Comparison of ENCODE assay signal across 14 mouse cellular contexts in genomic region chr4:50235476-50235875, GRCm38 (mm10).
"Had no signal": no experiment of that assay in that cellular context is flagged by ENCODE, and none has a peak within 500 bp of the region (broad histone marks: within the 10 kb centered on the region; RNA-seq: fewer than 3 reads in every experiment).

No protein-coding gene starts in this region.

- H3K36me3 ChIP-seq: kidney, embryonic 15.5 days; limb, embryonic 15.5 days; liver, embryonic 12.5 days; neural tube, embryonic 12.5 days; stomach, embryonic 15.5 days had no signal

- H3K27me3 ChIP-seq: kidney, embryonic 15.5 days; limb, embryonic 15.5 days; liver, embryonic 12.5 days; neural tube, embryonic 12.5 days; stomach, embryonic 15.5 days had no signal

- H3K4me3 ChIP-seq: kidney, embryonic 15.5 days; left cerebral cortex, adult 2 months; limb, embryonic 15.5 days; liver, embryonic 12.5 days; neural tube, embryonic 12.5 days; stomach, embryonic 15.5 days had no signal

- DNase-seq: kidney, adult 2 months; kidney, postnatal 14 days; lung, embryonic 14.5 days; lung, postnatal 10 days; right cerebral cortex, postnatal 14 days; thymus, adult 2 months; thymus, postnatal 25 days had no signal

- H3K9me3 ChIP-seq: kidney, embryonic 15.5 days; limb, embryonic 15.5 days; liver, embryonic 12.5 days; neural tube, embryonic 12.5 days; stomach, embryonic 15.5 days had no signal

- H3K4me1 ChIP-seq: kidney, embryonic 15.5 days; limb, embryonic 15.5 days; liver, embryonic 12.5 days; neural tube, embryonic 12.5 days; stomach, embryonic 15.5 days had no signal

- H3K27ac ChIP-seq: kidney, embryonic 15.5 days; left cerebral cortex, adult 2 months; limb, embryonic 15.5 days; liver, embryonic 12.5 days; neural tube, embryonic 12.5 days; stomach, embryonic 15.5 days had no signal

- ATAC-seq: intestine, embryonic 16.5 days; liver, embryonic 12.5 days had no signal

- H3K4me2 ChIP-seq: kidney, embryonic 15.5 days; limb, embryonic 15.5 days; liver, embryonic 12.5 days; lung, embryonic 14.5 days; neural tube, embryonic 12.5 days; stomach, embryonic 15.5 days had no signal

- H3K9ac ChIP-seq: kidney, embryonic 15.5 days; limb, embryonic 15.5 days; liver, embryonic 12.5 days; lung, embryonic 14.5 days; neural tube, embryonic 12.5 days; stomach, embryonic 15.5 days had no signal
